Mouse (Mus musculus) heart, adult 9 months (tissue): ENCODE results near the gene Fam161a.
"Not testable (repeated sequence)": the region's sequence is repeated elsewhere in the genome, so short reads cannot be mapped to it uniquely, and the experiment has no call there.

ENCODE experiments used
- DNase-seq, 2 experiments: peaks; one replicate each; pipeline ENCODE4 v3.0.0; 2022; ENCODE audit warnings: low spot score in 2 of 2

Fam161a gene

DNA sequence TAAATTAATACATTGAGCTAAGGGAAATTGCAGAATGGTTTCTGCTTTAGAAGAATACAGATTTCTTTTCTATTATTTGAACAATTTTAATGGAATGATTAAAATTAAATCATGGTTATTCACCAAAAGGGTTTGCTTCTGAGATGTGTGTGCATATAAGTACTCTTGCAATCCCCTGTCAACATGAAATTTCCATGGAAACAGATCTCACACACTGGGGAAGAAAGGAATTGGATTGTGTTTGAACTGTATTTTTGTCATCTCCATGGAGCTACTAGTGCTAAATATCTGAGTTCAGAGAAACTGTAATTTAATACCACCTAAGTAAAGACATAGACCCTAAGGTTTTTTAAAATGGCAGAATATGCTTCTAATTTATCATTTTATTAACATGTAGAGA, 42.3 kb downstream of the Fam161a start:
- no peak for DNase-seq

DNA sequence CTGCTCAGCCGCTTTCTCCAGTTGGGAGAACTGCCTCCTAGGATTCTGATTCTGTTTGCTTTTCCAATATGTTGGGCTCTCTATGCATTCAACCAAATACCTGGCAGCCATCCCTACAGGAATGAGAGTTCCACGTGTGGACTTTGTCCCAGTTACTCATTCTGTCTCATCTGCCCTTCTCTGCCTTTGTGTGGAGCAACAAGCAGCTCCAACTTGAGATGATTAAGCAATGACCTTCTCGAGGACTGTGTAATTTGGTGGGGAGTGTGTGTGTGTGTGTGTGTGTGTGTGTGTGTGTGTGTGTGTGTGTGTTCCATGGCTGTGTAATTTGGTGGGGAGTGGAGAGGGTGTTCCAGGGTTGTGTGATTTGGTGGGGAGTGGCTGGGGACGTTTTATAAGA, 45.0 kb downstream of the Fam161a start:
- DNase-seq, result no peak

DNA sequence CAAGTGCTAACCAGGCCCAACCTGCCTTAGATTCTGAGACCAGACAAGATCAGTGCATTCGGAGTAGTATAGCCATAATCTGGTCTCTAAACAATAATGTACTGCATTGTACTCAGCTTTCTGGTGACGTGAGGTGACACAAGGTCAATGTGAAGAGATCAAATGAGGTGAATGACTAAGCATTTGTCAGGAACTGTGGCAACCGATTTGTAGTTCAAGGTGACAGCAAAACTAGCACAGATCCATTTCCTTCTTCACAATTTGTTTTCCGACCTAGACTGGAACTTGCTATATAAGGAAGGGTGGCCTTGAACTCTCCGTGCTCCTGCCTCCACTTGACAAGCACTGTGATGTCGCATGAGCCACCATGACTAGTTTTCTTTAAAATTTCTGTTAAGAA, 55.8 kb downstream of the Fam161a start:
- no peak for DNase-seq

DNA sequence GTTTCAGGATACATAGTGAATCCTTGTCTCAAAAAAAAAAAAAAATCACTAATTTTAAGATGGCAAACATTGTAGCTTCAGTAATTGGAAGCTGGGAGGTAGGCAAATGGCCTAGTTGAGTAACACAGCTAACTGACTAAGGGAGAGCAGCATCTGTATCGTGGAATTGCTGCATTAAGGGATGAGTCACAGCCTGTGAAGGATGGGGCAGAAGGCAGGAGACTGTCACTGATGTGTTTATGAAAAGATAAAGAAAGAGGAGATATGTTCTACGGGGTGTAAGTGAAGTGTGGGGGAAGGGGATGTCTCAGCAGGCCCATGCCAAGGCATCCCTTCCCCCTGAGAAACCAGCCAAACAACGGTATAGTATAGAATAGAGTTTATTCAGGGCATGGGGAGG, 56.5 kb downstream of the Fam161a start:
- DNase-seq, result no peak

DNA sequence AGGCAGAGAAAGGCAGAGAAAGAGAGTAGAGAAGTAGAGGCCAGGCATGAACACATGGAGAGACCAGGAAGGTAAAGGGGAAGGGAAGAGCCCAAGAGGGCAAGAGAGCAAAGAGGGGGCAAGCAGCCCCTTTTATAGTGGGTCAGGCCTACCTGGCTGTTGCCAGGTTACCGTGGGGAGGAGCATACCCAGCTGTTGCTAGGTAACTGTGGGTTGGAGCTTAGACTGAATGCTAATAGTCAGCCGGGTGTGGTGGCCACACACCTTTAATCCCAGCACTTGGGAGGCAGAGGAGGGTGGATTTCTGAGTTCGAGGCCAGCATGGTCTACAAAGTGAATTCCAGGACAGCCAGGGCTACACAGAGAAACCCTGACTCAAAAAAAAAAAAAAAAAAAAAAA, 56.9 kb downstream of the Fam161a start:
- DNase-seq, result not testable (repeated sequence)

DNA sequence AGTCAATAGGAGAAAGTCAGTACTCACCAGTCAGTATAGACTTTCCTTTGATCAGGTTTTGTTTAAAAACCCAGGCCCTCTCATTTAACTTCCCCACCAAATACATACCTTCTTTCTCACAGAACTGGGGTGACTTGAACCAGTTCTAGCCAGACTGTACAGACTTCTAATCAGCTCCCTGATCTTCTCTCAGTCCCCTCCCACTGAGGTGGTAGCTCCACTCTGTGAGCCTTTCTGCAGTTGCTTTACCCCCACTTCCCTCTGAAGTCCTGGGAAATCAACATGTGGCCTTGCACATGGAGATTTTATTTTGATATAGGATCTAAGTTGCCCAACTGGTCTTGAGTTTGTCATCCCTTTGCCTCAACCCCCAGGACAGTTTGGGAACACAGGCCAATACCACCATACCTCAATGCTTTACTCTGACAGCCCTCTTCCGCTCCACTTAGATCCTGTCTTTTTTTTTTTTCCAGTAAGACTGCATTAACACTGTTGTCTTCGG, 57.9 kb downstream of the Fam161a start:
- DNase-seq, result no peak

DNA sequence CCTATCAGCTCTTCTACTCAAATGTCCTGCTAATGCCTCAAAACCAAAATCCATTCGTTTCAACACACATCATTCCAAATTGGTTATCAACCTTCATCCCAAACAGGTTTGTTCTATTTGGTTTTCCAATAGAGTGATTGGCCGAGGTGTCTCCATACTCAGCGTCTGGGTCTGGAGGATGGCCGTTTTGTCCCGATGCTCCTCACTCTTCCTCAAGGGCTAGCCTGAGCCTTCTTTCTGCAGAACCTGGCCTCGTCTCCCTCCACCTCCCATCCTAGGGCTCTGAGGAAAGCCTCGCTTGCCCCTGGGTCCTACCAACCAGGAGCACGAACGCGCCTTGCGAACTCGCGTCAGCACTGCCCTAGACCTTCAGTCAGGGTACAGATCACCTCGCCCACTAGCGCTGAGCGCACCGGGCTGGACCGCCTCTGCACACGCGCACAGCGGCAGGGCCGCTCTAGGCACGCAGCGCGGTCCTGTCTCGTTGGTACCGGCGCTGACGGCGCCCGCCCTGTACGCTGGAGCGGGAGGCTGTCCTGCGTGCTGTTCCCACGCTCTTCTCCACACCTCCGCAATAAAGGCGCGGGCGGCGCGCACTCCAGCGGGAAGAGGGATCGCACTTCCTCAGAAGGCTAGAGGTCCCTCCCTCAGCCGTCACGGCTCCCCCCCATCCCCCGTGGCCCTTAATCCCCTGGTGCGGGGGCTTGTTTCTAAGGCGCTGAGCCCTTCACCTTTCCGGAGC, 60.2 kb downstream of the Fam161a start:
- DNase-seq, result peak; percentile 88 to 89

DNA sequence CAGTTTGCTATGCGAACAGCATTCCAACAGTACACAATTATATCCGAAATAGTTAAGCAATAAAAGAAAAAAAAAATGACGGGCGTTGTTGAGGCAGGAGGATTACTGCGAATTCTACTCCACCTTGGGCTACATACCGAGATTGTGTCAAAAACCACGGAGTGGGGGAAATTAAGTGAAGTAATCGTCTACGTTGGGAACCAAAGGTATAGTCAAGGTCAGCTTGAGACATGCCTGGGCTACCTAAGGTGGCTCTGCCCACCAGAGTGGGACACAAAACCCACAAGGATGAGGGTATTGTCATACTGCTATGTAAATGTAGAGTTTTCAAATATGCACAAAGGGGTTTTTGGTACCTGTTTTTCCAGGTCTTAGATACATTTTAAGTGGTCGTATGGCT, 60.9 kb downstream of the Fam161a start:
- no peak for DNase-seq

DNA sequence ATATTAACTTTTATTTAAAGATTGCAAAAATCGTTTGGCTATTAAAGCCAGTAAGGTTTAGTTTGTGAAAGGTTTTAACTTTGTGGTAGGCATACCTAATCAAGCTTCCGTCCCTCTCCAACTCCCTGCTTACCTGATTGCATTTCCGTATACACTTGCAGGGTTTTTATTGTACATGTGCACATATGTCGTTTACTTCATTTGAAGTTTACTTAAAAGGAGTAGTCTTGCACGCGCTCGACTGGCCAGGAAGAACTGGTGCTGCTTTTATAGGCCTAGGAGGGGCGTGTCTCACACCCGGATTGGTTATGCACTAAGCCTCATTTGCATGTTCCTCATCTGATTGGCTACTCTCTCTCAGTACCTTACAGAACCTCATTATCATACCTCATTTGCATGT, 61.7 kb downstream of the Fam161a start:
- not testable (repeated sequence) for DNase-seq

DNA sequence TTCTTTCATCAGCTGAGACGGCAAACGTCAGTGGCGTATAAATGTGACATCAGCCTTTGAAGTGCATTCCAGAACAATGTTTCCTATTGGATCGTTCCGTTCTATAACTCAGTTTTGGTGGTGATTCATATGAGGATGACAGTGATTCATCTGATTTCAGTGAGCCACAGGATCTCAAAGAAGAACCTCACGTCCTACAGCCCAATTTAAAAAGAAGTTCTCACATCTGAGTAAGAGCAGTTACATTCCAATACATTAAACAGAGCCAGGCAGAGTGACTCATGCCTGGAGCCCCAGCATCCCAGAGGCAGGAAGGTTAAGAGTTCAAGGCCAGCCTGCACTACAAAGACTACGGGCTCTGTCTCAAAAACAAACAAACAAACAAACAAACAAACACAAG, 67.5 kb downstream of the Fam161a start:
- DNase-seq, result no peak

DNA sequence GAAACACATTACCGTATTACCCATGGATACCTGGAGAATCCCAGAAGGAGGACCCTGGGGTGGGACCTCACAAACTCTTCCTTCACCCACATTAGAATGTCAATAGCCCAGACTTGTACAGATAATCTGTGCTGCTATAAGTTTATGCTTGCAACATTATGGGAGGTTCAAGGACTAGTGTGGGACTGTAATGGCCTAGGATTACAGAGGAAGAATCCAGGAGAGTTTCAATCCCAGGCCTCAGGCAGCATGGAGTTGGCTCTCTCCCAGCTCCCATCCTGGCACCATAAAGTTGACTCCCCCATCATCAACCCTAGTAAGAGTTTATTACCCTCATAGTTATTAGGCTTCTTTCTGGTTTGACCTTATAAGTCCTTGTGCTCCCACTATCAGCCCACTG, 71.2 kb downstream of the Fam161a start:
- DNase-seq, result no peak
